Mouse (Mus musculus): Measurements from ENCODE around the gene Aig1. TPM values are rescaled to one million over a fixed set of nuclear protein-coding genes. Genes with fewer than 3 reads are reported as not detected.

Aig1 gene
- polyA plus RNA-seq, 1 experiment = 57.4 TPM

GRCm38 (mm10) chr10:13850071-13850470 lies 18.7 kb downstream of the Aig1 start:
- DNase-seq (ENCODE audit: low read depth) = no peak

DNA sequence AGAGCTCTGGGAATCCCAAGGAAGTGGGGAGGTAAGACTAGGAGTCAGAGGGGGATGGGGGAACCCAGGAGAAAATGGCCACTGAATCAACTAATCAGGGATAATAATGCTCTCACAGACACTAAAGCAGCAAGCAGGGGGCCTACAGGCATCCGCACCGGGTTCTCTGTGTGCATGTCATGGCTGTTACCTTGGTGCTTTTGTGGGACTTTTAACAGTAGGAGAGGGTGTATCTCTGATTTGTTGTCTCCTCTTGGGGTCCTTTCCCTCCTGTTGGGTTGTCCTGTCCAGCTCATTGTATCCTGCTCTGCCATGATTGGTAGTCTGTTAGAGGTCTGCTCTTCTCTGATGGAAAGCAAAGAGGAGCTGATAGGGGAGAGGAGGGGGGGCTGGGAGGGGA lies 19.6 kb downstream of the Aig1 start:
- DNase-seq (ENCODE audit: low read depth) = no peak

GRCm38 (mm10) chr10:13844864-13845263 lies 23.9 kb downstream of the Aig1 start:
- no peak for DNase-seq (ENCODE audit: low read depth)

DNA sequence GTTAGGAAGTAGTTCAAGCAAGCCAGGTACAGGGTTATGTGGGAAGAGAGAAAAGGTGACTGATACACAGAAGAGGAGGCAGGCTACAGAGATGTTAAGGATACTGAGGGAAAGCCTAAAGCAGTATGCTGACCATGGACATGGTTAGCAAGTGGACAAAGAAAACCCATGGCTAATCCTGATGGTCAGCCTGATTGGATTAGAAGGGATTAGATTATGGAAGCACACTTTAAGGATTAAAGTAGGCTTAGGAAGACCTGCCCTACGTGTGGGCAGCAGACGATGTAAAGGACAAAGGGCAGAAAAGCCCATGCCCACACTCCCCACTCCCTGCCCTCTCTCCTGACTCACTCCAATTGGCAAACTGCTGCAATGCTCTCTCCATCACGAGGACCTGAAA lies 25.0 kb downstream of the Aig1 start:
- DNase-seq (ENCODE audit: low read depth) = no peak

DNA sequence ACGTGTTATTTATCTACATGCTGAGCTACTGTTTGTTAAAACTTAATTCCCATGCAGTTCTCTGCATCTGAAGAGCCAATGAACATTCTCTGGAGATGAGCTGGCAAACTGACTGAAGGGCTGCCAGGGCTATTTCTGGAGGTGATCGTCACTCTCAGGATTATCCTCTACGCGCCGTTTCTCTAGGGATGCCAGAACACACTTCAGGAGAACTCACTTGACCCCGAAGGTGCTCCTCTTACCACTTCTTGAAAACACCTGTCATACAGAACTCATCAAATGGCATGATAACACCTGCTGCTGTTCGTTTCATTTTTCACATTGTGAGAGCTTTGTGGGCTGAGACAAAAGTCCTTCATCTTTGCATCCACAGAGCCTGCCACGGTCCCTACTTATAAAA lies 25.9 kb downstream of the Aig1 start:
- DNase-seq (ENCODE audit: low read depth) = no peak

- DNase-seq (ENCODE audit: low read depth) = no peak
These were observed 30.2 kb downstream of the Aig1 start for GRCm38 (mm10) chr10:13838511-13839126.

DNA sequence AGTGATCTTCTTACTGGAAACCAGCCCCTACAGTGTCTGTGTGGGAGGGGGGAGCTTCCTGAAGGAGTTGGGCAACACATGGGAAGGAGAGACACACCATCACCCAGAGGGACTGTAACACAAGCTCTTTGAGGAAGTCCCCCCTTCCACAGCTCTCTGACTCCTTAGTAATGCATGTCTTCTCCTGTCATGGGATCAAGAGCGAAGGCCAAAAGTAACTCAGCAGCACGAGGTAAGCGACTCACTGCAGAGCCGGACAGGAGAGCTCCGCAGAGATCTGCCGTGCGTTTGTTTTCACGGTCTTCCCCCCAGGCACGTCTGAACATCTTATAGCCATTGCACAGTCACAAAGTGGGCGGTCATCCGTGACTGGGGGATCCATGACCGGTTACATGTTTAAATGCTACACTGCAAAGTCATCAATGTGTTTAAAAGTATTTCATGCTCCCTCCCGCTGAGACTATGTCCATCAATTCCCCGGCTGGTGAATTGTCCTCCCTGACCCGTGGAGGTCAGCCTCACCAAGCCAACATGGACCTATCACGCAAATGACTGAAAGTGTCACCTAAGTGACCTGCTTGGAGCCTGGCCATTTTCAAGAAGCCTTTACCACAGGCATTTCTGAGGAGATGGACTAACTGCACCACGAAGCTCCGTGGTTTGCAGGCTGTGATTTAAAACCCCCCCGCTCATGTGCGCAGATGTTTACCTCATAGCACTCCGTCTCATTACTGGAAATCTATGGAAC lies 30.9 kb downstream of the Aig1 start:
- no peak for DNase-seq (ENCODE audit: low read depth)

- DNase-seq (ENCODE audit: low read depth) = no peak
These were observed 31.8 kb downstream of the Aig1 start for GRCm38 (mm10) chr10:13836956-13837355.

DNA sequence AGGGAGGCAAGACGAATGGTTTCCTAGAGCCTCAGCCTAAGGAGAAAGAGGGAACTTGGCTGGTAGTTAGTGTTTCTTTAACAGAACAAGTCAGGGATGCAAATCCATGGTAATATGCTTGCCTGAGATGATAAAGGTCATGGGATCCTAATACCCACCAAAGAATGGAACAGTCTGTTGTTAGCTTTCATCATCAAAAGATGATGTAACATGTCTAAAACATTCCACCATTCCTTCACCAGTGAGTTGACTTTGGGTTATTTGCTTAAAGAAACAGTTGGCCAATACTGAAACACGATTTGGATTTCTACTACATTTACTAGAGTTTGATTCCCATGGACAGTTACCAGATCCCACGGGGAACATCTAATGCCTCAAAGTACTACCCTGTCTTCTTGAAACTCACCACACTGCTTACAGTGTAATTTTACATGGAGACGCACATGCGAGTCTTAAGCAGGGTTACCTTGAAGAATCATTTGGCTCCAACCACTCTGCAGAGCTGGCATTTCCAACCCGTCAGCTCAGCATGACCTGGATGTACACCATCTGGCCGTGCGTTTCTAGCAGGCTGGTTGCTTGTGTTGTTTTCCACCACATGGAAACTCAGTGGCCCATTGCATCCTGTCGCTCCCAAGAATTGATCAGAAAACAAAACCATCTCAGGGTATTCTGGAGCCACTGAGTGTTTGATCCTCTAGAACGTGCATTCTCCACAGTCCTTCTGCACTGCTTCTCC lies 32.9 kb downstream of the Aig1 start:
- no peak for DNase-seq (ENCODE audit: low read depth)

DNA sequence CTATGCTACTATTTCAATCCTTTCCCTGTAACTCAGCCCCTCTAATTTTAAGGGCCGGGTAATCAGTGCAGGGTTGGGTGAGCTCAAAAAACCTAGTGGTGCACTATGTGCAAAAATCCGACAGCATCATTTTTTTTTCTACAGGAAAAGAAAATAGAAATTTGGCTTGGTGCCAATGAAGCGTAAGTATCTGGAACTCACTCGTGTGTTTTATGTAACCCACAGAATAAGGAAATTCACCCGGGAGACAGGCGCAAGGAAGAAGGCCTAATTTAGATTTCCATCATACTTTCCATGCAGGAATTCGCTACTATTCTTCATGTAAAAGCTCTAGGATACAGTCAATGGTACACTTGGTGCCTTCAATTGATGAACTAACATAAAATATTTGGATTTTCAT lies 34.7 kb downstream of the Aig1 start:
- no peak for DNase-seq (ENCODE audit: low read depth)

DNA sequence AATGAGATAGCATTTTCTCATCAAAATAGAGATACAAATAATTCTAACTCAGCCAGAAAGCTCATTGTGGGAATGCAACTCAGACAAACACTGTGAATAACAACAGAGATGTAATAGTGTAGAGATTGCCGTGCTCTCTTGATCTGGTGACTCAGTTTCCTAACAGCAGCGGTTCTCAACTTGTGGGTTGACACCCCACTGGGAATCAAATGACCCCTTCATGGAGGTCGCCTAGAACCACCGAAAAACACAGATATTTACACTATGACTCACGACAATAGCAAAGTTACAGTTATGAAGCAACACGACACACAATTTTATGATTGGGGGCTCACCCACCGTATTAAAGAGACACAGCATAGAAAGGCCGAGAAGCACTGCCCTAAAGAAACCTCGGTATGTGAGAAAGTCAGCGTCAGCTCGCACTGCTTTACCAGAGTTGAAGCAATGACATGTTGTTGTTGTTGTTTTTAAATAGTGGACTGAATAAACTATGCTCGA lies 35.7 kb downstream of the Aig1 start:
- no peak for DNase-seq (ENCODE audit: low read depth)

DNA sequence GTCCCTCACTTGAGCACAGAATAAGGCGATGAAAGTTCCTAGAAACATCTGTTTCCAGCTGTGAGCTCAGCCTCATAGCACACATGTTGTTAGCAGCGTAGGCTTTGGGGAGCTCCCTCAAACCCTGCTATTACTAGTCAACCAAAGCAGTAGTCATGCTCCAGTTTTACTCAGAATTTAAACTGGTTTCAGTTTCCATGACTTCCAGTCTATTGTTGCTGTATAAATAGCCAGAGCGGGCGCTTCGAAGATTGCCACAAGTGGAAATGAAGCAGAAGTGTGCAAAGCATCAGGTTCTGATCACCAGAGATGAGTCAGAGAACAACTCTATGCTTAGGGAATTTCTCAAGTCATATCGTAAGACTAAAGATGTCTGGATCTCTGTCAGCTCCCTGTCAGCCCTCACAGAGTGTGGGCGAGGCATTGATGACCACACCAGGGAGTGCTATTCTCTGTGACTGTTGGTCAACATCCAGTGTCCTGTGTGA lies 36.2 kb downstream of the Aig1 start:
- peak; percentile 30 for DNase-seq (ENCODE audit: low read depth)

- DNase-seq (ENCODE audit: low read depth) = no peak
These were observed 41.6 kb downstream of the Aig1 start for GRCm38 (mm10) chr10:13827150-13827549.

GRCm38 (mm10) chr10:13813591-13813990 lies 55.2 kb downstream of the Aig1 start:
- DNase-seq (ENCODE audit: low read depth) = no peak

DNA sequence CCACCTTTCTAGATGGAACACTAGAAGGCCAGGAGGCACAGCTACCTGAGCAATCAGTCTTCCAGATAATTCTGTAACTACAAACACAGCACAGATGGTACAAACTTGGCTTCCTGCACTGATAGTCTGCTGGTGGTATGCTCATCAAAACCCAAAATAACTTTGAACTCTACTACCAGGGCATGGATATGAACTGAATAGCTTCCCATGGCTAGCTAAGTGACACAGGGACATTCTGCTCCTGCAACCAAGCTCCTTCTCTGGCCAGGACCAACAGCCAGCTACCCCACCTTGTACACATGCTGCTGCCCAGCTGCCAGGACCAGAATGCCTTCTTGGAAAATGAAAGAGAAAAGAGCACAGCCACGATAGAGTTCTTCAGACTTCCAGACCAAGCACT lies 60.5 kb downstream of the Aig1 start:
- no peak for DNase-seq (ENCODE audit: low read depth)

DNA sequence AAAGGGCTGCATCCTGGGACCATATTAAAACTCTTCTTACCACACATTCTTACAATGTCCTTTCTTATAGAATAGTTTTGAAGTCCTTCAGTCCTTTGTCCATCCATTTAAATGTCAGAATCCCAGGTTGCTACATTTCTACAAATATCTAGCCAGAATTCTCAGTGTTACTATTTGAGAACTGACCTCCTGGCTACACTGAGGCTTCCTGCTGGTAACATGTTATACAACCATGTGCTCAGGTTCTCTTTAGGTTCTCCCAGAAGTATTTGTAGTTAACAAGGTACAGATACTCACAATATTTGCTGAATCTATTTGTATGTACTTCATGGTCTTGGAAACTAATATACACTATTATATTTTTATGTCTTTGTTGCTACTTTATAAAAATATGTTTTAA lies 62.0 kb downstream of the Aig1 start:
- DNase-seq (ENCODE audit: low read depth) = no peak

- no peak for DNase-seq (ENCODE audit: low read depth)
These were observed 67.5 kb downstream of the Aig1 start for GRCm38 (mm10) chr10:13801296-13801695.

- no peak for DNase-seq (ENCODE audit: low read depth)
These were observed 75.3 kb downstream of the Aig1 start for GRCm38 (mm10) chr10:13793458-13793857.

GRCm38 (mm10) chr10:13792788-13793187 lies 76.0 kb downstream of the Aig1 start:
- DNase-seq (ENCODE audit: low read depth) = no peak

DNA sequence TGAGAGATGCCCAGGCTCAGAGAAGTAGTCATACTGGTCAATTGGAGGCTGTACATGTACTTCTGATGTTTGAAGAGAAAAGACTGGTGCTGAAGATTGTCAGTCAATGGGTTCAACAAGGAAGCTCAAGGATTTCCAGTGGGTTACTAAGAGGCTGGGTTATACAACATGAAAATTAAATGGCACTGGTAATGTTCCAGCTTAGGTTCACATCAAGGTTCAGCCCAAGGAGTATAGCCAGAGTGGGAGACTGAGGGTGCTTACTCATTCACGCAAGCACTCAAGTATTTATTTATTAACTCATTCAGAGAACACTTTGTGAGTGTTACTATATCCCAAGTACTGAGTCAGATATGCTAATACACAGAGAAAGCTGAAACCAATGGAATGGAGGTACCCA lies 79.2 kb downstream of the Aig1 start:
- no peak for DNase-seq (ENCODE audit: low read depth)

DNA sequence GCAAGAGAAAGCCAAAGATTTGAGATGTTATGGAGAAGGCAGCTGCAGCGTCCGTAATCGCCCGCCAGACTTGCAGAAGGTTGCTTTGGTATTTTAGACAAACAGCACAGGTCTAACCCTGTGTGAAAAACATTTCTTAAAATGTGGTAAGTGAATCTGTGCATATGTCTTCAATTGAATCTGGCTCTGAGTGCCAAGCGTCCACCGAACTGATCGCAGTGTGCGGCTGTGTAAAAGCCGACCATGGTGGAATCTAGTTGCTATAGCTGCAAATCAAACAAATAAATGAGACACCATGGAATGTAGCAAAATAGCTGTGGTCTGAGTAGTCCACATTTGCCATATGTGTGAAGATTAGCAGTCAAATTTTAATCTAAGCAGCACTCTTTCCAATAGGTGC lies 80.7 kb downstream of the Aig1 start:
- DNase-seq (ENCODE audit: low read depth) = no peak

DNA sequence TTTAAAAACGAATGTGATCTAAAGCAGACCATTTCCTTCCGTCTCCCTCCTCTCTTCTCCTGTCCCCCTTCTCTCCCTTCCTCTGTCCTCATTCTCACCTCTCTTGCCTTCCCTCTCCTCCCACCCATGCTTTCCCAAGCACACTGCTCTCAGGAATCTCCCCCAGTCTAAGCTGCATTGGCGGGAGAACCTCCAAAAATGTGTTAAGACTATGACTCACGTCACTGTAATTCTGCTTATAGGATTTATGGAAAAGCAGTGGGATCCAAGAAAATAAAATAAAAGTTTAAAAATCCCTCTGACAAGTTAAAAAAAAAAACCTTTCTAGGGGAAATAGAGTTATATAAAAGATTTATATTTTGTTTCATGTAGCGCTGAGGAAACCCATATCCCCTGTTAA lies 86.0 kb downstream of the Aig1 start:
- no peak for DNase-seq (ENCODE audit: low read depth)
